Mouse (Mus musculus) CH12.LX (cell line): ENCODE data around the gene Cd8b1. TPM values are rescaled to one million over a fixed set of nuclear protein-coding genes. Genes with fewer than 3 reads are reported as not detected.

Source experiments
- DNase-seq: peaks from one replicate; pipeline ENCODE4 v3.0.0-alpha.2; 2013; ENCODE audit errors: extremely low read depth
- H3K27ac ChIP-seq: 2 replicates; pipeline ENCODE4 v1.5.1; 2012; ENCODE audit warnings: low read depth, mild to moderate bottlenecking, control low read depth, moderate library complexity; ENCODE audit not compliant: insufficient read depth
- H3K27me3 ChIP-seq: replicated peaks from 2 replicates; pipeline ENCODE3; 2012; ENCODE audit warnings: inconsistent platforms
- H3K36me3 ChIP-seq, 2 experiments: replicated peaks in 1 of 2; 2 replicates each; pipeline versions ENCODE3 to v1.6.1; 2012; ENCODE audit warnings: inconsistent platforms in 1 of 2, low read length in 1 of 2, mild to moderate bottlenecking in 1 of 2, mixed read lengths in 1 of 2, moderate library complexity in 1 of 2; ENCODE audit not compliant: control insufficient read depth in 1 of 2, insufficient read depth in 1 of 2
- H3K4me1 ChIP-seq, 2 experiments: 2 replicates each; pipeline ENCODE4 v1.6.1; 2012; ENCODE audit warnings: inconsistent platforms in 1 of 2, moderate library complexity in 1 of 2; ENCODE audit not compliant: insufficient read depth in 2 of 2, control insufficient read depth in 1 of 2
- H3K4me2 ChIP-seq: 2 replicates; pipeline ENCODE4 v1.6.1; 2012; ENCODE audit warnings: low read depth, mild to moderate bottlenecking, control low read depth; ENCODE audit not compliant: poor library complexity, insufficient read depth, severe bottlenecking
- H3K4me3 ChIP-seq, 3 experiments: fragments of 150-350 bp in 1 of 3; sonication (generic) in 1 of 3; replicated peaks in 1 of 3; 2 replicates each; pipeline versions ENCODE3 to v1.5.1; 2011 to 2012; ENCODE audit warnings: low read depth in 2 of 3, low read length in 2 of 3, mild to moderate bottlenecking in 2 of 3, moderate library complexity in 2 of 3, control low read depth in 1 of 3, improper control_type of control experiment in 1 of 3, inconsistent platforms in 1 of 3, mixed read lengths in 1 of 3; ENCODE audit not compliant: poor library complexity in 1 of 3
- H3K79me2 ChIP-seq: replicated peaks from 2 replicates; pipeline ENCODE4 v1.6.1; 2012; ENCODE audit warnings: mild to moderate bottlenecking, moderate library complexity; ENCODE audit not compliant: control insufficient read depth, poor library complexity, insufficient read depth, severe bottlenecking; ENCODE audit errors: extremely low read depth
- H3K9ac ChIP-seq: 2 replicates; pipeline ENCODE4 v1.6.1; 2012; ENCODE audit warnings: low read depth, mild to moderate bottlenecking, control low read depth, moderate library complexity; ENCODE audit not compliant: insufficient read depth
- H3K9me3 ChIP-seq: replicated peaks from 2 replicates; pipeline ENCODE3; 2012; ENCODE audit warnings: low read length, inconsistent platforms, mixed read lengths
- BHLHE40 ChIP-seq: IDR thresholded peaks from 2 replicates; pipeline ENCODE4 v1.6.1; 2011; ENCODE audit warnings: mild to moderate bottlenecking, low read depth, low read length, improper control_type of control experiment
- E2F4 ChIP-seq: IDR thresholded peaks from 2 replicates; pipeline ENCODE4 v1.6.1; 2011; ENCODE audit warnings: low read depth, low read length, improper control_type of control experiment; ENCODE audit not compliant: insufficient replicate concordance
- ETS1 ChIP-seq: conservative IDR thresholded peaks from 2 replicates; pipeline ENCODE4 v1.6.1; 2012; ENCODE audit warnings: low read depth, mild to moderate bottlenecking, inconsistent platforms, low read length, improper control_type of control experiment, moderate library complexity
- HCFC1 ChIP-seq: IDR thresholded peaks from 2 replicates; pipeline ENCODE4 v1.6.1; 2012; ENCODE audit warnings: low read depth, mild to moderate bottlenecking, inconsistent platforms, low read length, improper control_type of control experiment
- JUN ChIP-seq: IDR thresholded peaks from 2 replicates; pipeline ENCODE4 v1.6.1; 2011; ENCODE audit warnings: low read depth, mild to moderate bottlenecking, low read length, improper control_type of control experiment, moderate library complexity; ENCODE audit not compliant: insufficient read depth
- JUND ChIP-seq: conservative IDR thresholded peaks from 2 replicates; pipeline ENCODE4 v1.6.1; 2011; ENCODE audit warnings: low read depth, low read length, improper control_type of control experiment
- MAX ChIP-seq: IDR thresholded peaks from 2 replicates; pipeline ENCODE4 v1.6.1; 2011; ENCODE audit warnings: low read length, improper control_type of control experiment
- MEF2A ChIP-seq: IDR thresholded peaks from 2 replicates; pipeline ENCODE4 v1.6.1; 2014; ENCODE audit warnings: low read depth, mild to moderate bottlenecking, inconsistent platforms, low read length, improper control_type of control experiment, borderline replicate concordance
- NELFE ChIP-seq: IDR thresholded peaks from 2 replicates; pipeline ENCODE4 v1.6.1; 2011; ENCODE audit warnings: low read depth, low read length, improper control_type of control experiment
- POLR2AphosphoS2 ChIP-seq: IDR thresholded peaks from 2 replicates; pipeline ENCODE4 v1.6.1; 2011; ENCODE audit warnings: low read depth, low read length, improper control_type of control experiment
- RAD21 ChIP-seq: IDR thresholded peaks from 2 replicates; pipeline ENCODE4 v1.6.1; 2011; ENCODE audit warnings: low read depth, mild to moderate bottlenecking, low read length, improper control_type of control experiment, moderate library complexity
- TBP ChIP-seq: conservative IDR thresholded peaks from 2 replicates; pipeline ENCODE4 v1.6.1; 2011; ENCODE audit warnings: low read depth, low read length, improper control_type of control experiment
- TCF12 ChIP-seq: IDR thresholded peaks from 2 replicates; pipeline ENCODE4 v1.6.1; 2014; ENCODE audit warnings: low read depth, mild to moderate bottlenecking, inconsistent platforms, low read length, improper control_type of control experiment
- ZC3H11A ChIP-seq: IDR thresholded peaks from 2 replicates; pipeline ENCODE4 v1.6.1; 2012; ENCODE audit warnings: low read depth, mild to moderate bottlenecking, inconsistent platforms, low read length, improper control_type of control experiment
- dilution Hi-C: fragments of 300-500 bp; cut with MboI; formaldehyde crosslinking; loops from 2 replicates; pipeline ENCODE4 v1.14.3; 2020; ENCODE audit warnings: low sequenced_read_pairs; ENCODE audit not compliant: extremely low pct_unique_long_range_greater_than_20kb, extremely low pct_ligation_motif_present
- in situ Hi-C: fragments of 300-500 bp; cut with MboI; formaldehyde crosslinking; loops from 3 replicates; pipeline ENCODE4 v1.14.3; 2019; ENCODE audit warnings: low sequenced_read_pairs, low pct_ligation_motif_present, low pct_unique_long_range_greater_than_20kb, mixed read lengths
- polyA plus RNA-seq: library from polyadenylated mRNA; unstranded; fragments of >175 nt; gene quantifications from 2 replicates; pipeline ENCODE4 v1.2.1, GENCODE M21; 2012; ENCODE audit warnings: low read depth; ENCODE audit not compliant: insufficient read length
- total RNA-seq, 2 experiments: library from RNA; depleted of rRNA; stranded (reverse); fragments of 300-350 nt in 1 of 2; fragments of >200 nt in 1 of 2; gene quantifications; 2 replicates each; pipeline ENCODE4 v1.2.3; 2012 to 2014

Cd8b1 gene
- total and polyA plus RNA-seq, 3 experiments = 0.25 to 0.51 (median 0.30) TPM

DNA sequence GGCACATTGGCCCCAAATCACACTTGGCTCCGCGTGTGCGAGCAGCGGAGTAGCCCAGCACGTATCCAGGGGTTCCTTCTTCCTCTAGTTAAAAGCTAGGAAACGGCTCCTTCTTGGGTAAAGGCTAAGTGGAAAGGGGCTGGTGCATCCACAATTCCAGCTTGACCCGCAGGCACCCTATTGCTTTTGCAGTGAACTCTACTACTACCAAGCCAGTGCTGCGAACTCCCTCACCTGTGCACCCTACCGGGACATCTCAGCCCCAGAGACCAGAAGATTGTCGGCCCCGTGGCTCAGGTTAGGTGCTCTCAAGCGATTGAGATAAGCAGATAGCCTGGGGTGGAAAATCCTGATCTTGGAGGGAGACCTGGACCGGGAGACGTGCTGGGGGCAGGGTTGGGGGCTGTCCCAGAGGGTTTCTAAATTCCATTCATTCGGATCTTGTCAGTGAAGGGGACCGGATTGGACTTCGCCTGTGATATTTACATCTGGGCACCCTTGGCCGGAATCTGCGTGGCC, 51.8 kb downstream of the Cd8b1 start:
- dilution Hi-C loops (no loop called here), in situ Hi-C loops (no loop called here)
- H3K4me2 ChIP-seq = no peak overlapping the region
- peaks cover 4 to 17% of the 10 kb centered on the region in 2 experiments for H3K4me1 ChIP-seq
- H3K36me3 ChIP-seq = no peaks in the 10 kb centered on the region
- no peaks in the 10 kb centered on the region for H3K79me2 ChIP-seq
- TF ChIP-seq JUND = no peak
- TF ChIP-seq ETS1 = no peak
- no peak for TF ChIP-seq NELFE
- no peak for TF ChIP-seq MAX
- TF ChIP-seq TBP = no peak
- no peak for TF ChIP-seq POLR2AphosphoS2
- no peak for TF ChIP-seq BHLHE40
- no peak for TF ChIP-seq HCFC1
- TF ChIP-seq MEF2A = no peak
- TF ChIP-seq JUN = no peak
- H3K27ac ChIP-seq = no peak overlapping the region
- H3K9me3 ChIP-seq = no peaks in the 10 kb centered on the region
- H3K27me3 ChIP-seq = no peaks in the 10 kb centered on the region
- no peak for DNase-seq
- no peak overlapping the region for H3K4me3 ChIP-seq
- H3K9ac ChIP-seq = no peak overlapping the region

DNA sequence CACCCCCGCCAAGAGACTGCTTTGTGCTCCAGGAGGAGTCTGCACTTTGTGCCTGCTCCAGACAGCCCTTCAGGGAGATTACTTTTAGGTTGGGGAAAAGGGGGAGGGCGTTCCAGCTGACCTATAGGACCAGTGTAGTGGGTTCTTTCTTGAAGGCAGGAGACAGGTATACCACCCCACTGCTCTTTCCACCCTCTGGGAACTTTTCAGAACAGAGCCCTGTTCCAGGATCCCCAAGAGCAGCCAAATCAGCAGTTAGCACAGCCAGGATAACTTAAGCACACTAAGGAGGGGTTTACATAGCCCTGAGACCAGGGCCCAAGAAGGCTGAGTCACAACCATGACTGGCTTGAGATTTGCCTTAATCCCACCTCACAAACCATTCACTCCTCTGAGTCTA, 52.3 kb downstream of the Cd8b1 start:
- dilution Hi-C loops = no loop called here
- TF ChIP-seq TCF12 = no peak
- TF ChIP-seq JUND = no peak
- Histone ChIP-seq H3K4me3 (no peak overlapping the region), H3K4me1 (peaks cover 4 to 17% of the 10 kb centered on the region in 2 experiments), H3K9me3 (no peaks in the 10 kb centered on the region), H3K9ac (no peak overlapping the region), H3K36me3 (no peaks in the 10 kb centered on the region), H3K27me3 (no peaks in the 10 kb centered on the region), H3K4me2 (no peak overlapping the region), H3K27ac (no peak overlapping the region), H3K79me2 (no peaks in the 10 kb centered on the region)
- in situ Hi-C loops = no loop called here
- no peak for DNase-seq

- dilution Hi-C loops = no loop called here
- H3K9ac ChIP-seq = no peak overlapping the region
- H3K79me2 ChIP-seq = no peaks in the 10 kb centered on the region
- no peak overlapping the region for H3K4me3 ChIP-seq
- H3K4me1 ChIP-seq = peaks cover 4 to 21% of the 10 kb centered on the region in 2 experiments
- no peak for TF ChIP-seq MEF2A
- no peak for TF ChIP-seq E2F4
- TF ChIP-seq RAD21 = no peak
- TF ChIP-seq ZC3H11A = no peak
- H3K36me3 ChIP-seq = no peaks in the 10 kb centered on the region
- DNase-seq = no peak
- no peaks in the 10 kb centered on the region for H3K9me3 ChIP-seq
- no peak overlapping the region for H3K27ac ChIP-seq
- no peak overlapping the region for H3K4me2 ChIP-seq
- no peaks in the 10 kb centered on the region for H3K27me3 ChIP-seq
- in situ Hi-C loops = no loop called here
Measured at GRCm38 (mm10) chr6:71376711-71377110, 54.1 kb downstream of the Cd8b1 start.
